Mouse (Mus musculus): ENCODE data around the gene Mpo. TPM values are rescaled to one million over a fixed set of nuclear protein-coding genes. Genes with fewer than 3 reads are reported as not detected.

Gene Mpo
- polyA plus RNA-seq, 1 experiment, result not detected

GRCm38 (mm10) chr11:87748132-87749119, 45.0 kb upstream of the Mpo start:
- Histone ChIP-seq H3K4me1 (ENCODE audit: control insufficient read depth, insufficient read depth, low read length) (peaks cover 4% of the 10 kb centered on the region), H3K36me3 (ENCODE audit: control insufficient read depth, insufficient read depth, low read length, poor library complexity, severe bottlenecking) (peaks cover 7% of the 10 kb centered on the region), H3K4me3 (ENCODE audit: low read depth, low read length) (peak overlapping the region; percentile 56), H3K27ac (ENCODE audit: insufficient read depth, low read length) (peak overlapping the region; percentile 60), H3K27me3 (ENCODE audit: control insufficient read depth, insufficient read depth, low read length, poor library complexity, severe bottlenecking) (no peaks in the 10 kb centered on the region), H3K9ac (ENCODE audit: low read depth, poor library complexity, severe bottlenecking) (peak overlapping the region; percentile 43), H3K9me3 (replicated peaks; ENCODE audit: control insufficient read depth, insufficient read depth, low read length, poor library complexity, severe bottlenecking) (no peaks in the 10 kb centered on the region)
- no peak for TF ChIP-seq CTCF (IDR thresholded peaks at IDR 0.05; ENCODE audit: low read depth, low read length)
- TF ChIP-seq POLR2A (IDR thresholded peaks at IDR 0.05; ENCODE audit: insufficient read depth, low read length), result peak; percentile 54
- no peak for TF ChIP-seq EP300 (IDR thresholded peaks at IDR 0.05; ENCODE audit: insufficient read depth, low read depth, low read length)

- H3K36me3 ChIP-seq (ENCODE audit: control insufficient read depth, insufficient read depth, low read length, poor library complexity, severe bottlenecking), result peaks cover under 1% of the 10 kb centered on the region; the same call in 1 of the 2 replicates
- peak overlapping the region; percentile 60 for H3K27ac ChIP-seq (ENCODE audit: insufficient read depth, low read length)
- no peak for TF ChIP-seq CTCF (IDR thresholded peaks at IDR 0.05; ENCODE audit: low read depth, low read length)
- no peak for TF ChIP-seq POLR2A (IDR thresholded peaks at IDR 0.05; ENCODE audit: insufficient read depth, low read length)
- TF ChIP-seq EP300 (IDR thresholded peaks at IDR 0.05; ENCODE audit: insufficient read depth, low read depth, low read length), result no peak
- H3K4me3 ChIP-seq (ENCODE audit: low read depth, low read length), result peak overlapping the region; percentile 29; the same call in 1 of the 2 replicates
- H3K9me3 ChIP-seq (replicated peaks; ENCODE audit: control insufficient read depth, insufficient read depth, low read length, poor library complexity, severe bottlenecking), result no peaks in the 10 kb centered on the region
- H3K27me3 ChIP-seq (ENCODE audit: control insufficient read depth, insufficient read depth, low read length, poor library complexity, severe bottlenecking), result no peaks in the 10 kb centered on the region
- peak overlapping the region; percentile 43 for H3K9ac ChIP-seq (ENCODE audit: low read depth, poor library complexity, severe bottlenecking)
- peaks cover 4% of the 10 kb centered on the region for H3K4me1 ChIP-seq (ENCODE audit: control insufficient read depth, insufficient read depth, low read length)
These were observed 44.0 kb upstream of the Mpo start for GRCm38 (mm10) chr11:87749192-87750042.

- Histone ChIP-seq H3K9me3 (replicated peaks; ENCODE audit: control insufficient read depth, insufficient read depth, low read length, poor library complexity, severe bottlenecking) (no peaks in the 10 kb centered on the region), H3K4me3 (ENCODE audit: low read depth, low read length) (no peak overlapping the region), H3K4me1 (ENCODE audit: control insufficient read depth, insufficient read depth, low read length) (peaks cover 7% of the 10 kb centered on the region), H3K36me3 (ENCODE audit: control insufficient read depth, insufficient read depth, low read length, poor library complexity, severe bottlenecking) (no peaks in the 10 kb centered on the region), H3K9ac (ENCODE audit: low read depth, poor library complexity, severe bottlenecking) (no peak overlapping the region), H3K27ac (ENCODE audit: insufficient read depth, low read length) (no peak overlapping the region), H3K27me3 (ENCODE audit: control insufficient read depth, insufficient read depth, low read length, poor library complexity, severe bottlenecking) (no peaks in the 10 kb centered on the region)
- no peak for TF ChIP-seq EP300 (IDR thresholded peaks at IDR 0.05; ENCODE audit: insufficient read depth, low read depth, low read length)
- TF ChIP-seq CTCF (IDR thresholded peaks at IDR 0.05; ENCODE audit: low read depth, low read length), result no peak
- no peak for TF ChIP-seq POLR2A (IDR thresholded peaks at IDR 0.05; ENCODE audit: insufficient read depth, low read length)
These were observed 43.3 kb upstream of the Mpo start for GRCm38 (mm10) chr11:87750043-87750421.

- H3K9me3 ChIP-seq (replicated peaks; ENCODE audit: control insufficient read depth, insufficient read depth, low read length, poor library complexity, severe bottlenecking), result no peaks in the 10 kb centered on the region
- H3K4me3 ChIP-seq (ENCODE audit: low read depth, low read length), result no peak overlapping the region
- no peak overlapping the region for H3K9ac ChIP-seq (ENCODE audit: low read depth, poor library complexity, severe bottlenecking)
- no peak for TF ChIP-seq EP300 (IDR thresholded peaks at IDR 0.05; ENCODE audit: insufficient read depth, low read depth, low read length)
- no peak for TF ChIP-seq CTCF (IDR thresholded peaks at IDR 0.05; ENCODE audit: low read depth, low read length)
- no peak for TF ChIP-seq POLR2A (IDR thresholded peaks at IDR 0.05; ENCODE audit: insufficient read depth, low read length)
- no peaks in the 10 kb centered on the region for H3K36me3 ChIP-seq (ENCODE audit: control insufficient read depth, insufficient read depth, low read length, poor library complexity, severe bottlenecking)
- no peak overlapping the region for H3K27ac ChIP-seq (ENCODE audit: insufficient read depth, low read length)
- no peaks in the 10 kb centered on the region for H3K27me3 ChIP-seq (ENCODE audit: control insufficient read depth, insufficient read depth, low read length, poor library complexity, severe bottlenecking)
- peaks cover 7% of the 10 kb centered on the region for H3K4me1 ChIP-seq (ENCODE audit: control insufficient read depth, insufficient read depth, low read length)
These were observed 42.9 kb upstream of the Mpo start for GRCm38 (mm10) chr11:87750521-87750920.

- TF ChIP-seq EP300 (IDR thresholded peaks at IDR 0.05; ENCODE audit: insufficient read depth, low read depth, low read length) (no peak), CTCF (IDR thresholded peaks at IDR 0.05; ENCODE audit: low read depth, low read length) (no peak), POLR2A (IDR thresholded peaks at IDR 0.05; ENCODE audit: insufficient read depth, low read length) (no peak)
- no peaks in the 10 kb centered on the region for H3K9me3 ChIP-seq (replicated peaks; ENCODE audit: control insufficient read depth, insufficient read depth, low read length, poor library complexity, severe bottlenecking)
- H3K27me3 ChIP-seq (ENCODE audit: control insufficient read depth, insufficient read depth, low read length, poor library complexity, severe bottlenecking), result no peaks in the 10 kb centered on the region
- H3K4me1 ChIP-seq (ENCODE audit: control insufficient read depth, insufficient read depth, low read length), result peaks cover 7% of the 10 kb centered on the region
- no peak overlapping the region for H3K9ac ChIP-seq (ENCODE audit: low read depth, poor library complexity, severe bottlenecking)
- H3K27ac ChIP-seq (ENCODE audit: insufficient read depth, low read length), result no peak overlapping the region
- no peak overlapping the region for H3K4me3 ChIP-seq (ENCODE audit: low read depth, low read length)
- H3K36me3 ChIP-seq (ENCODE audit: control insufficient read depth, insufficient read depth, low read length, poor library complexity, severe bottlenecking), result no peaks in the 10 kb centered on the region
These were observed 42.4 kb upstream of the Mpo start for GRCm38 (mm10) chr11:87751031-87751430.

Data from ES-Bruce4 (cell line).